Comparison of ENCODE assay signal across 8 mouse cellular contexts in genomic region chr15:79804352-79805071, GRCm38 (mm10). TPM values are rescaled to one million over a fixed set of nuclear protein-coding genes. Genes with fewer than 3 reads are reported as not detected.
DNase-seq lines count a peak whose midpoint lies in the region; ATAC-seq and TF ChIP-seq lines count a peak whose summit lies in the region.

Nptxr (minus strand) TSS chr15:79804766.

- H3K4me2 ChIP-seq in kidney, postnatal 0 days (ENCODE audit: low read length), result peak within 1 kb of the TSS; percentile 88
- peak within 1 kb of the TSS; percentile 62 for H3K4me2 ChIP-seq in liver, embryonic 14.5 days (ENCODE audit: low read depth)
- H3K4me2 ChIP-seq in neural tube, embryonic 15.5 days, result peak within 1 kb of the TSS; percentile 81

- peak within 1 kb of the TSS; percentile 3 for H3K4me3 ChIP-seq in thymus, adult 2 months (ENCODE audit: control insufficient read depth, insufficient read depth, low read length)
- H3K4me3 ChIP-seq in kidney, postnatal 0 days (replicated peaks; ENCODE audit: low read depth, low read length), result peak within 1 kb of the TSS; percentile 50
- H3K4me3 ChIP-seq in liver, embryonic 14.5 days (ENCODE audit: insufficient read depth in 1 of 2, low read depth in 2 of 2, low read length in 2 of 2), result peak within 1 kb of the TSS; percentile 2 to 41; a peak in 3 of 4 replicates
- peak within 1 kb of the TSS; percentile 74 for H3K4me3 ChIP-seq in neural tube, embryonic 15.5 days (replicated peaks)

- DNase-seq in thymus, adult 2 months, result no peak
- no peak for DNase-seq in thymus, postnatal 25 days
- DNase-seq in heart, adult 9 months (ENCODE audit: low spot score in 2 of 2), result peak; percentile 41 to 45
- peak; percentile 50 for DNase-seq in kidney, postnatal 0 days (ENCODE audit: low spot score)
- no peak for DNase-seq in liver, embryonic 14.5 days (ENCODE audit: low read depth in 3 of 3, low spot score in 3 of 3)
- DNase-seq in adipocyte (ENCODE audit: low spot score), result no peak

- no peak within 1 kb of the TSS for H3K27ac ChIP-seq in thymus, adult 2 months (ENCODE audit: control insufficient read depth, insufficient read depth, low read length)
- no peak within 1 kb of the TSS for H3K27ac ChIP-seq in kidney, postnatal 0 days
- no peak within 1 kb of the TSS for H3K27ac ChIP-seq in liver, embryonic 14.5 days
- peak within 1 kb of the TSS; percentile 84 for H3K27ac ChIP-seq in neural tube, embryonic 15.5 days (replicated peaks)

- no peaks in the 10 kb centered on the region for H3K9me3 ChIP-seq in kidney, postnatal 0 days (replicated peaks; ENCODE audit: low read length)
- H3K9me3 ChIP-seq in liver, embryonic 14.5 days (ENCODE audit: control insufficient read depth, low read length), result no peaks in the 10 kb centered on the region
- no peaks in the 10 kb centered on the region for H3K9me3 ChIP-seq in neural tube, embryonic 15.5 days (replicated peaks)

- H3K27me3 ChIP-seq in thymus, adult 2 months (ENCODE audit: control insufficient read depth, insufficient read depth, low read length), result peaks cover 23% of the 10 kb centered on the region
- H3K27me3 ChIP-seq in kidney, postnatal 0 days (ENCODE audit: insufficient read depth, low read length), result peaks cover 27% of the 10 kb centered on the region
- H3K27me3 ChIP-seq in liver, embryonic 14.5 days (ENCODE audit: control insufficient read depth, insufficient read depth, low read length), result peaks cover 53% of the 10 kb centered on the region
- H3K27me3 ChIP-seq in neural tube, embryonic 15.5 days (replicated peaks), result peaks cover 43% of the 10 kb centered on the region

- no peak for TF ChIP-seq EP300 in liver, embryonic 14.5 days (IDR thresholded peaks at IDR 0.05; ENCODE audit: low read depth)

- peak; percentile 23; the same call in 1 of the 2 replicates for ATAC-seq in common myeloid progenitor, adult 5-6 weeks (replicated peaks; ENCODE audit: low read depth, poor library complexity, severe bottlenecking)
- peak; percentile 66 for ATAC-seq in kidney, postnatal 0 days (replicated peaks; ENCODE audit: low FRiP score, low read depth)
- ATAC-seq in liver, embryonic 14.5 days (ENCODE audit: insufficient read depth), result no peak
- ATAC-seq in neural tube, embryonic 15.5 days (ENCODE audit: low FRiP score), result peak; percentile 90

- H3K9ac ChIP-seq in kidney, postnatal 0 days (ENCODE audit: low read depth, low read length), result peak within 1 kb of the TSS; percentile 56
- no peak within 1 kb of the TSS for H3K9ac ChIP-seq in liver, embryonic 14.5 days (replicated peaks)
- peak within 1 kb of the TSS; percentile 77 for H3K9ac ChIP-seq in neural tube, embryonic 15.5 days (replicated peaks)

- no peaks in the 10 kb centered on the region for H3K36me3 ChIP-seq in thymus, adult 2 months (ENCODE audit: control insufficient read depth, insufficient read depth, low read length)
- no peaks in the 10 kb centered on the region for H3K36me3 ChIP-seq in kidney, postnatal 0 days (ENCODE audit: insufficient read depth, low read length)
- H3K36me3 ChIP-seq in liver, embryonic 14.5 days (replicated peaks; ENCODE audit: control insufficient read depth, insufficient read depth, low read depth), result no peaks in the 10 kb centered on the region
- H3K36me3 ChIP-seq in neural tube, embryonic 15.5 days, result 0 out of 2 replicates have a peak, but pooled peaks cover 5% of the 10 kb centered on the region

- no peak for TF ChIP-seq POLR2A in thymus, adult 2 months (IDR thresholded peaks at IDR 0.05; ENCODE audit: control insufficient read depth, extremely low read depth, insufficient read depth, low read length, poor library complexity)

- peaks cover 8% of the 10 kb centered on the region; the same call in 1 of the 2 replicates for H3K4me1 ChIP-seq in thymus, adult 2 months (replicated peaks; ENCODE audit: control insufficient read depth, insufficient read depth, low read length)
- 0 out of 2 replicates have a peak, but pooled peaks cover 3% of the 10 kb centered on the region for H3K4me1 ChIP-seq in kidney, postnatal 0 days (replicated peaks; ENCODE audit: insufficient read depth, low read length)
- no peaks in the 10 kb centered on the region for H3K4me1 ChIP-seq in liver, embryonic 14.5 days (replicated peaks; ENCODE audit: control insufficient read depth in 2 of 2, insufficient read depth in 2 of 2, low read length in 1 of 2)
- H3K4me1 ChIP-seq in neural tube, embryonic 15.5 days, result peaks cover 35% of the 10 kb centered on the region

- TF ChIP-seq CTCF in thymus, adult 2 months (IDR thresholded peaks at IDR 0.05; ENCODE audit: borderline replicate concordance, control insufficient read depth, extremely low read depth, insufficient read depth, low read length, poor library complexity), result no peak
- no peak for TF ChIP-seq CTCF in kidney, postnatal 0 days (IDR thresholded peaks at IDR 0.05; ENCODE audit: low read depth)
- no peak for TF ChIP-seq CTCF in liver, embryonic 14.5 days (IDR thresholded peaks at IDR 0.05; ENCODE audit: low read depth)

- under 1% methylated on average over 89 of the region's 91 CpGs for WGBS in thymus, adult 2 months
- WGBS in kidney, postnatal 0 days, result under 1% methylated on average over 70 of the region's 91 CpGs
- WGBS in liver, embryonic 14.5 days (ENCODE audit: insufficient replicate concordance), result under 1% methylated on average over 75 of the region's 91 CpGs
- under 1% methylated on average over 42 of the region's 91 CpGs for WGBS in neural tube, embryonic 15.5 days

RNA-seq across cellular contexts. Expression of gene Nptxr, which starts in this region (rescaled TPM):
- polyA plus RNA-seq in thymus, adult 2 months (2012; rRNA removed), result 1.2 and 1.4 TPM in 2 replicates
- 0.05 and 0.55 TPM in 2 replicates for total RNA-seq in common myeloid progenitor, adult 5-6 weeks (2017)
- 1.1 and 1.4 TPM in 2 replicates for polyA plus RNA-seq in kidney, postnatal 0 days (2015; fragmentation: Nextera tagmentation; extraction: Ambion mirVana)
- polyA plus RNA-seq in liver, embryonic 14.5 days (2012; rRNA removed), result 0.09 and 0.13 TPM in 2 replicates
- 0.11 TPM in 1 of 2 replicates, not detected in the other for polyA plus RNA-seq in liver, embryonic 14.5 days (2014; fragmentation: Nextera tagmentation; extraction: Ambion mirVana)
- polyA plus RNA-seq in neural tube, embryonic 15.5 days (2015; fragmentation: Nextera tagmentation; extraction: Ambion mirVana), result 39.9 and 49.0 TPM in 2 replicates

Comparison
In these comparisons a context has a peak if more than half of its experiments do, and no peak if none do; other contexts are left out.
1. RNA of gene Nptxr (polyA plus RNA-seq): 39.9 to 49.0 TPM in neural tube, embryonic 15.5 days; 1.2 to 1.4 TPM in thymus, adult 2 months, 1.1 to 1.4 TPM in kidney, postnatal 0 days and 0.09 to 0.13 TPM in liver, embryonic 14.5 days; every median in the first group is over 10 times any median in the second.
2. Peak in ATAC-seq in common myeloid progenitor, adult 5-6 weeks; RNA of the gene not detected or under 1 TPM.
3. DNase-seq: peak in heart, adult 9 months (2 of 2) and kidney, postnatal 0 days (single experiment); none in thymus, adult 2 months (single experiment), thymus, postnatal 25 days (single experiment), liver, embryonic 14.5 days (0 of 3) and adipocyte (single experiment).
4. H3K4me3 ChIP-seq: peak in every context shown above with its lines; median percentile 74 in neural tube, embryonic 15.5 days; 50 in kidney, postnatal 0 days; 22 in liver, embryonic 14.5 days; 3 in thymus, adult 2 months.
5. Peak in every context shown above with its lines, with median percentiles within 50 percentile points of each other: H3K4me2 ChIP-seq.